Mouse (Mus musculus) hindbrain, embryonic 12.5 days (tissue): ENCODE results near the gene Gpn3. TPM values are rescaled to one million over a fixed set of nuclear protein-coding genes. Genes with fewer than 3 reads are reported as not detected.

Source experiments
- polyA plus RNA-seq: library from polyadenylated mRNA; unstranded; fragments of >200 nt; fragmentation: Nextera tagmentation; extraction: Ambion mirVana; gene quantifications from 2 replicates; pipeline ENCODE4 v1.2.1, GENCODE M21; 2016

Gpn3 gene
- polyA plus RNA-seq, 1 experiment from 2014 or later, result 52.2 TPM

Other genes with a start within 250 kb of the Gpn3 start
- gene Ccdc63, start 231.1 kb upstream of the Gpn3 start, polyA plus RNA-seq, result not detected in 2 replicates
- gene Ppp1cc, start 213.6 kb upstream of the Gpn3 start, polyA plus RNA-seq, result 286 and 293 TPM in 2 replicates
- gene Hvcn1, start 165.1 kb upstream of the Gpn3 start, polyA plus RNA-seq, result 6.5 and 6.7 TPM in 2 replicates
- gene Tctn1, start 107.4 kb upstream of the Gpn3 start, polyA plus RNA-seq, result 7.5 and 7.7 TPM in 2 replicates
- 10.8 and 11.1 TPM in 2 replicates for gene Pptc7, start 87.5 kb upstream of the Gpn3 start, polyA plus RNA-seq
- 13.3 and 15.6 TPM in 2 replicates for gene Rad9b, start 17.6 kb upstream of the Gpn3 start, polyA plus RNA-seq
- gene Vps29, start 17.5 kb upstream of the Gpn3 start, polyA plus RNA-seq, result 207 and 212 TPM in 2 replicates
- 107 and 114 TPM in 2 replicates for gene Fam216a, start 488 bp downstream of the Gpn3 start, polyA plus RNA-seq
- 115 and 134 TPM in 2 replicates for gene Arpc3, start 20.0 kb downstream of the Gpn3 start, polyA plus RNA-seq
- gene Anapc7, start 49.8 kb downstream of the Gpn3 start, polyA plus RNA-seq, result 48.2 and 51.4 TPM in 2 replicates
- 69.6 and 70.9 TPM in 2 replicates for gene Atp2a2, start 130.3 kb downstream of the Gpn3 start, polyA plus RNA-seq
- 60.6 and 62.0 TPM in 2 replicates for gene Ift81, start 242.6 kb downstream of the Gpn3 start, polyA plus RNA-seq